Mouse (Mus musculus) thymus, adult 2 months (tissue): ENCODE results near the gene Maml3. TPM values are rescaled to one million over a fixed set of nuclear protein-coding genes. Genes with fewer than 3 reads are reported as not detected.

ENCODE experiments used
- DNase-seq: peaks from one replicate; pipeline ENCODE4 v3.0.0; 2021
- H3K27ac ChIP-seq: fragments of 200-500 bp; 2 replicates; pipeline ENCODE4 v1.5.1; 2012; ENCODE audit warnings: low read length, control low read depth; ENCODE audit not compliant: control insufficient read depth, insufficient read depth
- H3K27me3 ChIP-seq: fragments of 200-500 bp; 2 replicates; pipeline ENCODE4 v1.6.1; 2012; ENCODE audit warnings: mild to moderate bottlenecking, low read length, moderate library complexity, mixed read lengths; ENCODE audit not compliant: control insufficient read depth, insufficient read depth
- H3K36me3 ChIP-seq: fragments of 200-500 bp; 2 replicates; pipeline ENCODE4 v1.6.1; 2012; ENCODE audit warnings: mild to moderate bottlenecking, low read length, moderate library complexity; ENCODE audit not compliant: control insufficient read depth, insufficient read depth
- H3K4me1 ChIP-seq: fragments of 200-500 bp; replicated peaks from 2 replicates; pipeline ENCODE4 v1.6.1; 2012; ENCODE audit warnings: low read length; ENCODE audit not compliant: control insufficient read depth, insufficient read depth
- H3K4me3 ChIP-seq: fragments of 200-500 bp; 2 replicates; pipeline ENCODE4 v1.5.1; 2012; ENCODE audit warnings: mild to moderate bottlenecking, low read length, control low read depth, moderate library complexity; ENCODE audit not compliant: control insufficient read depth, insufficient read depth
- CTCF ChIP-seq: fragments of 200-500 bp; IDR thresholded peaks from 2 replicates; pipeline ENCODE4 v1.5.1; 2012; ENCODE audit warnings: mild to moderate bottlenecking, control low read depth, low read length, moderate library complexity, borderline replicate concordance; ENCODE audit not compliant: control insufficient read depth, poor library complexity, insufficient read depth; ENCODE audit errors: extremely low read depth
- POLR2A ChIP-seq: fragments of 200-500 bp; IDR thresholded peaks from 2 replicates; pipeline ENCODE4 v1.6.1; 2012; ENCODE audit warnings: mild to moderate bottlenecking, low read length, control low read depth, moderate library complexity; ENCODE audit not compliant: control insufficient read depth, poor library complexity, insufficient read depth; ENCODE audit errors: extremely low read depth
- WGBS: fragments of 180-500 bp; shearing (Covaris S2); methylation state at CpG from one replicate; pipeline ENCODE4 v1.1.7; 2018; 5-methylcytosine and 5-hydroxymethylcytosine counted together
- polyA plus RNA-seq: library from polyadenylated mRNA; depleted of rRNA; stranded (reverse); fragments of >200 nt; gene quantifications from 2 replicates; pipeline ENCODE4 v1.2.3, GENCODE M21; 2012

Maml3 gene
- polyA plus RNA-seq, 1 experiment, result 3.5 TPM

DNA sequence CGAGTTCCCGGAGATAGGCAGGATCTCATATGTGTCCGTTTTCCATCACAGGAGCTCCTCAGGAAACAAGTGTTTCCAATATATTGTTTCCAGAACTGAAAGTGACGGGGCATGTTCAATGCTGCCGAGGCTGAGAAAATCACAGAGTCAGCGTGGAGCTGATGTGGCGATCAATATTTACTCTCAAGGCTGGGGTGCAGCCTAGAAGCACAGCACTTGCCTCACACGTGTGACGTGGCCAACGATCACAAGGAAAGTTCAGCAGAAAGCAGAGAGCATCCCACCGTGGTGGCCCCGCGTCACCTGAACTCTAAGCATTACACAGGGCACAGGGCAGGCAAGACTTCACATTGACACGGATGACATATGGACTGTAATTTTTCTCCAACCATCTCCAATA lies 410.3 kb downstream of the Maml3 start:
- no peak for DNase-seq
- no peaks in the 10 kb centered on the region for H3K4me1 ChIP-seq
- 95% methylated on average over 14 of the region's 14 CpGs for WGBS
- H3K27ac ChIP-seq, result no peak overlapping the region
- no peak overlapping the region for H3K4me3 ChIP-seq
- H3K27me3 ChIP-seq, result no peaks in the 10 kb centered on the region
- no peaks in the 10 kb centered on the region for H3K36me3 ChIP-seq
- TF ChIP-seq POLR2A (no peak), CTCF (no peak)

DNA sequence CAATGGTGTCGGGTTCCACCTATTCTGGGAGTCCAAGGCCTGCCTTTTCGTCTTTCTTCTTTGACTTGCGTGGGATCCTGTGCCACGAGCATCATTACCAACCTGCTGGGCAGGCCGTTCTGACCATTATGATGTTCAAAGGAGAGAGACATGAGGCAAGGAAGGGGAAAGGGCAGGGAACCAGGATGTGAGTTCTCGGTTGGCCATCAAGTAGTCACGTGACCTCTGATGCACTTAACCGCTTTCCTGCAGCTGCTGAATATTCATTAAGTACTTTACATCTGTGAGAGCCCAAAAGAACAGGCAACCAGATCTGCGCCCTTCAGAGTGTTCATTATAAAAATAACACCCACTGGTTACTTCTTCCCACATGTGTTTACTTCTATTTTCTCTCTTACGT lies 411.7 kb downstream of the Maml3 start:
- H3K36me3 ChIP-seq, result no peaks in the 10 kb centered on the region
- DNase-seq, result no peak
- H3K4me3 ChIP-seq, result no peak overlapping the region
- no peak overlapping the region for H3K27ac ChIP-seq
- H3K27me3 ChIP-seq, result no peaks in the 10 kb centered on the region
- no peaks in the 10 kb centered on the region for H3K4me1 ChIP-seq
- WGBS, result 94% methylated on average over 10 of the region's 10 CpGs
- TF ChIP-seq CTCF (no peak), POLR2A (no peak)

DNA sequence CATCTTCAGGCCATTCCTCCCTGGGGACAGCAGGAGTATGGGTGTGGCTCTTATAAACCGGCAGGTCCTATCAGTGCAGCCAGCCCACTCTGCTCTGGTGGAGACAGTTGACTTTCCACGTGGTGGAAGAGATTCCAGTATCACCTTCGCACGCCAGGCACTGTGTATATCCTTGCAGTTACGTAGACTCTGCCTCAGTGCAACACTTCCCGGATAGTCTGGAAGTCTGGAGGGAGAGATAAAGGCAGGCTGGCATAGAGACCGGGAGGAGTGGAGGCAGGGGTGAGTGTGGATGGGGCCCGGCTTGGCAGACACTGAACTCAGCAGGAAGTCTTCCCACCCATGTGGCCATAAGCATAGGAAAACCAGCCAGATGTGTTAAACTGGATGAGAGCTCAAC lies 416.2 kb downstream of the Maml3 start:
- H3K4me3 ChIP-seq, result no peak overlapping the region
- H3K36me3 ChIP-seq, result no peaks in the 10 kb centered on the region
- H3K27ac ChIP-seq, result no peak overlapping the region
- no peak for TF ChIP-seq POLR2A
- no peaks in the 10 kb centered on the region for H3K27me3 ChIP-seq
- WGBS, result 96% methylated on average over 8 of the region's 8 CpGs
- DNase-seq, result no peak
- H3K4me1 ChIP-seq, result no peaks in the 10 kb centered on the region

DNA sequence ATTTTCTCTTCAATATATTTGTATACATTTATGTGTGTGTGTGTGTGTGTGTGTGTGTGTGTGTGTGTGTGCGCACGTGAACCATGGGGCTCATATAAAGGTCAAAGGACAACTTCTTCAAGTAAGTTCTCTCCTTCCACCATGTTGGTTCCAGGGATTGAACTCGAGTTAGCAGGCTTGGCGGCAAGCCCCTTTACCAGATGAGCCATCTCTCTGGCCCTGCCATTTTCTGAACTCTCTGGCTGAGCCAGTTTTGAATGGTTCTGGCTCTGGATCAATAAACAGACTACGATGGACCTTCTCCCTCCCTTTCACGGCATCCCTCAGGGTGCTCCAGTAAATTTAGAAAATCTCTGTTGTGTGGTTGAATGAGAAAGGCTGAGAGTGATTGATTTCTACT lies 418.1 kb downstream of the Maml3 start:
- H3K4me1 ChIP-seq, result no peaks in the 10 kb centered on the region
- H3K4me3 ChIP-seq, result no peak overlapping the region
- no peak overlapping the region for H3K27ac ChIP-seq
- H3K36me3 ChIP-seq, result 0 out of 2 replicates have a peak, but pooled peaks cover 3% of the 10 kb centered on the region
- 95% methylated on average over 6 of the region's 6 CpGs for WGBS
- H3K27me3 ChIP-seq, result no peaks in the 10 kb centered on the region
- DNase-seq, result no peak
- TF ChIP-seq CTCF (no peak), POLR2A (no peak)

DNA sequence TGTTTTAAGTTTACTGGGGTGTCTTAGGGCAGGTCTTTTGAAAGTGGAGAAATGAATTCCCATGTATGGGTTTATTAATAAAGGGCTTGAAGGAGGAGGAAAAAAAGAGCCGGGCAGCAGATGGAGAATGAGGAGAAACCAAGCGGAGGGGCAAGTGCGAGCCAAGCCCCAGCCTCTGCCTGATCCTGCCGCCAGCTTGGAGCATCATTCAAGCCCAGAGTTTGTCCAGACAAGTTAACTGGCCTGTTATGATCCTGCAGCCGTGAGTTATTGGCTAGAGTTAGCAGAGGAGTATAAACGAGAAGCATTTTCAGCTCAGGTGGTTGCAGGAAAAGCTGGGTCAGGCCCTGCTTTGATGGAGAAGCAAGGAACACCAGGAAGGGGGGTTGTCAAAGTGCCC lies 418.6 kb downstream of the Maml3 start:
- Histone ChIP-seq H3K27me3 (no peaks in the 10 kb centered on the region), H3K4me3 (no peak overlapping the region), H3K36me3 (0 out of 2 replicates have a peak, but pooled peaks cover 3% of the 10 kb centered on the region), H3K27ac (no peak overlapping the region), H3K4me1 (no peaks in the 10 kb centered on the region)
- no peak for TF ChIP-seq POLR2A
- TF ChIP-seq CTCF, result no peak
- WGBS, result 96% methylated on average over 6 of the region's 6 CpGs
- no peak for DNase-seq

DNA sequence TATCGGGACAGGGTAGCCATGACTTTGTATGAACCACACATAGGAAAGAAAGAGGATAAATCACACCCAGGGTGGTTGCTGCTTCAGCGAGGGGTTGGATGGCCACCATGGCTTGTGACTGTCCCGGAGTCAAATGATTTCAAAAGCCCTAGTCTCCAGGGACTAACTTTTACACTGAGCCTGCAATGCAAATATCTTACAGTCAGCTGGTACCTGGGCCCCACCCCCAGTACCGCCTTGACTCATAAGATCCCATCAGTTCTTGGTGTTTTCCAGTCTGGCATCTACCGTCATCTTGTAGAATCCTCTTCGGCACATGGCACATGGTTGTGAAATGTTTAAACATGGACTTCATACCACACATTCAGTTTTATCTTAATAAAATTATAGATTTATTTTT lies 419.3 kb downstream of the Maml3 start:
- no peak for DNase-seq
- no peak overlapping the region for H3K27ac ChIP-seq
- 0 out of 2 replicates have a peak, but pooled peaks cover 3% of the 10 kb centered on the region for H3K36me3 ChIP-seq
- H3K4me3 ChIP-seq, result no peak overlapping the region
- no peaks in the 10 kb centered on the region for H3K4me1 ChIP-seq
- H3K27me3 ChIP-seq, result no peaks in the 10 kb centered on the region
- TF ChIP-seq CTCF, result no peak
- TF ChIP-seq POLR2A, result no peak
- 96% methylated on average over 6 of the region's 6 CpGs for WGBS

DNA sequence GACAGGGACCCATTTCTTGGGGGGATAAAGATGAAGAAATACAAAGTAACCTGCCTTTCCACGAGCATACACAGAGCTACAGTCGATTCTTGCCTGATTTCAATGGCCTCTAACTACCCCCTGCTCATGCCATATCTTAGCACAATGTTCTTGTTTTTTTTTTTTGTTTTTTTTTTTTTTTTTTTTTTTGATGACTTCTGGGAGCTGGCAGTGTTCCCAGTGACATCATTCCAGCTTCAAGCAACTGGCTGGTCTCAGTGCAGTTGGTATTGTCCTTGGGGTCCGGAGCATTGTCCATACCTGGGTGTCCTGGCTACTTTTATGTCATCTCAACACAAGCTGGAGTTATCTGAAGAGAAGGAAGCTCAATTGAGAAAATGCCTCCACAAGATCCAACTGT lies 429.9 kb downstream of the Maml3 start:
- 86% methylated on average over 3 of the region's 3 CpGs for WGBS
- Histone ChIP-seq H3K27ac (no peak overlapping the region), H3K36me3 (peaks cover 9% of the 10 kb centered on the region; the same call in 1 of the 2 replicates), H3K4me1 (peaks cover 11% of the 10 kb centered on the region), H3K27me3 (no peaks in the 10 kb centered on the region), H3K4me3 (no peak overlapping the region)
- no peak for TF ChIP-seq POLR2A
- no peak for TF ChIP-seq CTCF
- DNase-seq, result no peak
